Mouse (Mus musculus): ENCODE measurements at regions not wholly inside any gene's neighbourhood (a gene's known extent, or its start where the extent isn't known, plus 50 kb on each side); places are given as distances from the start of the nearest gene placed in this dataset.

GRCm38 (mm10) chr14:62164918-62165317, 127.5 kb upstream of the Rnaseh2b start:
- POLR2A ChIA-PET: interaction anchor here in 1 of 4 experiments (0.9 kb wide), 1 partner anchor 725 kb away, joined by 5 read pairs; no protein-coding TSS in a partner anchor
- CTCF ChIA-PET: no interaction called here

- ChIA-PET CTCF (no interaction called here), POLR2A (no interaction called here)
These were observed 126.4 kb upstream of the Rnaseh2b start for GRCm38 (mm10) chr14:62166006-62166405.

GRCm38 (mm10) chr14:62166596-62166995, 125.8 kb upstream of the Rnaseh2b start:
- ChIA-PET CTCF (no interaction called here), POLR2A (no interaction called here)

GRCm38 (mm10) chr14:62167090-62167489, 125.3 kb upstream of the Rnaseh2b start:
- ChIA-PET CTCF (no interaction called here), POLR2A (no interaction called here)

GRCm38 (mm10) chr14:62168711-62169110, 123.7 kb upstream of the Rnaseh2b start:
- ChIA-PET POLR2A (interaction anchor here in 2 of 4 experiments (0.7 to 1.5 kb wide), 2 partner anchors 50 to 487 kb away, joined by 3 to 4 read pairs; no protein-coding TSS in a partner anchor), CTCF (no interaction called here)

- ChIA-PET CTCF (no interaction called here), POLR2A (no interaction called here)
These were observed 122.0 kb upstream of the Rnaseh2b start for GRCm38 (mm10) chr14:62170385-62170784.

GRCm38 (mm10) chr14:62171256-62172047, 120.9 kb upstream of the Rnaseh2b start:
- ChIA-PET POLR2A (interaction anchor here in 1 of 4 experiments (1.0 kb wide), 1 partner anchor 8 kb away, joined by 3 read pairs; no protein-coding TSS in a partner anchor), CTCF (interaction anchor here in 2 of 4 experiments (0.5 to 0.6 kb wide), 2 partner anchors 73 to 129 kb away, joined by 3 read pairs; no protein-coding TSS in a partner anchor)

- ChIA-PET POLR2A (interaction anchor here in 2 of 4 experiments (0.7 to 1.2 kb wide), 3 partner anchors 15 to 160 kb away, joined by 3 read pairs; no protein-coding TSS in a partner anchor), CTCF (interaction anchor here in 1 of 4 experiments (0.6 to 0.7 kb wide), 2 partner anchors 78 to 89 kb away, joined by 3 read pairs; no protein-coding TSS in a partner anchor)
These were observed 118.4 kb upstream of the Rnaseh2b start for GRCm38 (mm10) chr14:62173835-62174530.

GRCm38 (mm10) chr14:62175384-62176048, 116.9 kb upstream of the Rnaseh2b start:
- CTCF ChIA-PET: interaction anchor here in 2 of 4 experiments (0.6 to 0.7 kb wide), 2 partner anchors 710 to 726 kb away, joined by 3 to 7 read pairs; no protein-coding TSS in a partner anchor
- POLR2A ChIA-PET: interaction anchor here in 1 of 4 experiments (0.5 kb wide), 1 partner anchor 585 kb away, joined by 4 read pairs; the partner anchor contains the start of gene Ints6

- CTCF ChIA-PET: interaction anchor here in 1 of 4 experiments (0.7 kb wide), 1 partner anchor 33 kb away, joined by 4 read pairs; no protein-coding TSS in a partner anchor
These were observed 114.9 kb upstream of the Rnaseh2b start for GRCm38 (mm10) chr14:62177509-62177908.

GRCm38 (mm10) chr14:62187360-62187759, 105.0 kb upstream of the Rnaseh2b start:
- POLR2A ChIA-PET: no interaction called here

More at GRCm38 (mm10) chr14:62177509-62177908, 114.9 kb upstream of the Rnaseh2b start:
- POLR2A ChIA-PET: no interaction called here

GRCm38 (mm10) chr14:62188147-62188885, 104.1 kb upstream of the Rnaseh2b start:
- ChIA-PET POLR2A (interaction anchor here in 2 of 4 experiments (0.6 to 1.3 kb wide), 2 partner anchors 10 to 371 kb away, joined by 3 to 5 read pairs; no protein-coding TSS in a partner anchor), CTCF (interaction anchor here in 1 of 4 experiments (0.6 kb wide), 1 partner anchor 691 kb away, joined by 3 read pairs; no protein-coding TSS in a partner anchor)

More at GRCm38 (mm10) chr14:62187360-62187759, 105.0 kb upstream of the Rnaseh2b start:
- CTCF ChIA-PET: no interaction called here

GRCm38 (mm10) chr14:62191624-62192023, 100.8 kb upstream of the Rnaseh2b start:
- ChIA-PET POLR2A (interaction anchor here in 1 of 4 experiments (0.5 kb wide), 1 partner anchor 258 kb away, joined by 3 read pairs; no protein-coding TSS in a partner anchor), CTCF (no interaction called here)

- ChIA-PET CTCF (no interaction called here), POLR2A (no interaction called here)
These were observed 99.6 kb upstream of the Rnaseh2b start for GRCm38 (mm10) chr14:62192814-62193213.

GRCm38 (mm10) chr14:62193371-62193770, 99.0 kb upstream of the Rnaseh2b start:
- CTCF ChIA-PET: no interaction called here

GRCm38 (mm10) chr14:62196776-62197175, 95.6 kb upstream of the Rnaseh2b start:
- ChIA-PET POLR2A (no interaction called here), CTCF (no interaction called here)

More at GRCm38 (mm10) chr14:62193371-62193770, 99.0 kb upstream of the Rnaseh2b start:
- POLR2A ChIA-PET: no interaction called here

GRCm38 (mm10) chr14:62198476-62199190, 93.8 kb upstream of the Rnaseh2b start:
- ChIA-PET CTCF (no interaction called here), POLR2A (interaction anchor here in 1 of 4 experiments (0.6 to 1.4 kb wide), 3 partner anchors 9 to 641 kb away, joined by 3 to 6 read pairs (median 5); no protein-coding TSS in a partner anchor)

GRCm38 (mm10) chr14:62215071-62215470, 77.3 kb upstream of the Rnaseh2b start:
- ChIA-PET POLR2A (no interaction called here), CTCF (no interaction called here)
